Mouse (Mus musculus): ENCODE results near the gene Dntt.

The Dntt gene

DNA sequence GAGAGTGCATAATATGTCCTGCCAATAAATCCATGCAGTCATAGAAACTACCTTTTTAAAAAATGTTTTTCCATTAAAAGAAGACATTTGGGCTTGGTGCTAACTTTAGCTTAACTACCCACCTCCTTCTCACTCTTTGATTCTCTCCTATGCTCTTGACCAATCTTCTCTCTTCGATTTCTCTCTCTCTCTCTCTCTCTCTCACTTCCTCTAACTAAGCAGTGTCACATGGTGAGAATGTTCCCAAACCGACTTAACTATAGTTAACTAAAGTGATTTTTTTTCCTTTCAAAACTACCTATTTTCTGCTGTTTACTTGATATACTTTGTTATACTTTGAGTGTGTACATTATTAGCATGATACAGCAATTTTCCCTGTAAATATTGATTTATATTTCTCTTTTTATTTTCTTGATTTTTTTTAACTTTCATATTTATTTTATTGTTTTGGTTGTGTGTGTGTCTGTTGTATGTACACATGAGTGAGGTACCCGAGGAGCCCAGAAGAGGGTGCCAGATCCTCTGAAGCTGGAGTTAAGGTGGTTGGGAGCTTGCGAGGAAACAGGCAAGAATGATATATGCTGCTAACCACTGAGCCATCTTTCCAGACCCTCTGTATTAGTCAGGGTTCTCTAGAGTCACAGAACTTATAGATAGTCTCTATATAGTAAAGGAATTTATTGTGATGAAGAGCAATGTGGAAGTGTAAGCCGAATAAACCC is 20.2 kb upstream of the Dntt start:
- no peak for DNase-seq (ENCODE audit: extremely low read depth, low read depth, low spot score)

DNA sequence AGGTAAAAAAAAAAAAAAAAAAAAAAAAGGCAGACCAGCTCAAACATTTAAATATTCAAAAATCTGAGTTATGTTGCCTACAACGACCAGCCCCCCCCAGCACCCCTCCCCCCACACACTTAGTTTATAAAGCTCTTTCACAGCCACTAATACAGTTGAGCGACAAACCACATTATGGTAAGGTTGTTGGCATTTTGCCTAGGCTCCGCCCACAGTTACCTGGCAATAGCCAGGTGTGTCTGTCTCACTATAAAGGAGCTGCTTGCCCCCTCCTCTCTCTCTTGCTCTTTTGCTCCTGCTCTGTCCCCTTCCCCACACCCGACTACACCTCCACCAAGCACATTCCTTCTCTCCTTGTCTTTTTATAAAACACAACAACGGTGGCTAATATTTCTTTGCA is 17.4 kb upstream of the Dntt start:
- DNase-seq (ENCODE audit: extremely low read depth, low read depth, low spot score), result no peak

DNA sequence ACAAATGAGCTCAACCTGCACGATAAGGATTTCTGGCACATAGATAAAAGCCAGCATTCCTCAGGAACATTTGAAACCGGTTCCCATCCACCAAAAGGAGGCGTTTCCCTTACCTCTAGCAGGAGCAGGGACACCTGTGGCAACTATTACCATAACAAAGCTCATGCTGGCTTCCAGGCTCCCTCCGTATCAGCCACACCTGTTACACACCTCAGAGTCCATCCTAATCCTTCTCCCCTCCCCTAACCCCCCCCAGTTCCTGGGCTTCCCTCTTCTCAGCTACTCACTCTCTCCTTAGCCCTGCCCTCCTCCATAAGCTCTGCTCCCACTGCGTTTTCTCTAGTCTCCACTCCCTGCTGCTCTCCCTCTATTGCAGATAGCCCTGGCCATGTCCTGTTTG is 15.5 kb upstream of the Dntt start:
- no peak for DNase-seq (ENCODE audit: extremely low read depth, low read depth, low spot score)

DNA sequence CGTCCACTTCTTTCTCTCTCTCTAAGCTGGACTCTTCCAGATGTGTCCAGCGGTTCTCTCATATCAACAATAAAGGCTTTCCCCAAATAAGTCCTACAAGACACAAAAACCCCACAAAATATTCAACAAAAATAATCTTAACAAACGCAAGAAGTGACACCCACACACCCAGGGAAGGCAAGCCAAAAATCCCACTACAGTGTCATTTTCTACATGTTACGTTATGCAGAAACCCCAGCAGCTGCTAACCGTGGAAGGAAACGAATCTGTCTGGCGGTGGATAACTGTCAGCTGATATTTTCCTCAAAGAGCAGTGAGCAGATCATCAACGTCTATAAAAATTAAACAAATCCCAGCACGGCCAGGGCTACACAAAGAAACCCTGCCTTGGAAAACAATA is 15.1 kb upstream of the Dntt start:
- no peak for DNase-seq (ENCODE audit: extremely low read depth, low read depth, low spot score)

DNA sequence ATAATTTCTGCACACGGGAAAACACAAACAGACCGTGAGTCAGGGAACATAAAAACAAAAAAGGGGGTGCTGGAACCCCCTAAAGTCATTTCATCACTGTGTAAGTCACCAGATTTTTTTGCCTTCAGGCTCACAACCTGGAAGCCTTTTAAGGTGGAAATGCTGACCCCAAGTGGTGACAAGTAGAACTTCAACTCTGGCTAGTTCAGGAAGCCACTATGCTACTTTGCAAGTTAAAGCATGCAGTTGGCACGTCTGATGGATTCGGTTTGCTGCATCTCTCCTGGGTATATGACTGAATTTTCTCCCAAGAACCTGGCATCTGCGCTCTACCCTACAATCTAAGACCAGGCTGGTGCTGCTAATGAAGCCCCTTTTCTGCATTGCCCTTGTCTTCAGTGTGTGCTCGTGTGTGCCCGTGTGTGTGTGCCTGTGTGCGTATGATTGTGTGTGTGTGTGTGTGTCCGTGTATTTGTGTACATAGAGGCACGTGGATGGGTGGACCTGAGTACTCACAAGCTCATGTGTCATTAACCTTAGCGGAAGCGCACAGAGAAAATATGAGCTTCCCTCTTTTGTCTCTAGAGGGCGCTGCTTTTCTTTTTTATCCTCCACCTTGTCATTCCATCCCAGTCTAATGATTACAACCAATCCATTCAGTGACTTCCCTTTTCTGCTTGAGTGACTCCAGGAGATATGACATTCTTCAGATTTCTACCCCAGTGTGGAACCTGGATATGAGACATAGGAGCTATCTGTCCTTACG is 12.9 kb upstream of the Dntt start:
- DNase-seq (ENCODE audit: extremely low read depth, low read depth, low spot score), result no peak

DNA sequence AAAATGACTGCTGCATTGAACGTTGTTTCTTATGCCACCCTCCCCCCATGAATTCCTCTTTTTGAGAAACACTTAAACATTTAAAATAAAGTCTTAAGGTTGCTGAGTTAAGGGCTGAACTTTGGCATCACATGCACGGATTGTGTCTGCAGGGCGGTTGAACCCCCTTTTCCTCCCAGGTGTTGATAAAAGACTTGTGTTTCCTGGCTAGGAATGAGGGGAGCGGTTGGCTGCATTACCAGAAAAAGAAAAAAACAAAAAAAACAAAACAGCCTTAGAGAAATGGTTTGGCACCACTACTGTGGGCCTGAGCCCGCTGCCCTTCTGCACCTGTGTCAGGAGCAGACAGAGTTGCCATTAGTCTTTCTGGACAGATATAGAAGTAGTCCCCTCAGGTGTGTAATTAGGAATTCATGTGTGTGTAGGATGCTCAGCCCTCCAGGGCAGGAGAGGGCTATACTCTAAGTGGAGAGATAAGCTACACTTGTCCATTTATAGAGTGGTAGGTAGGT is 9.9 kb upstream of the Dntt start:
- no peak for DNase-seq (ENCODE audit: extremely low read depth, low read depth, low spot score)

DNA sequence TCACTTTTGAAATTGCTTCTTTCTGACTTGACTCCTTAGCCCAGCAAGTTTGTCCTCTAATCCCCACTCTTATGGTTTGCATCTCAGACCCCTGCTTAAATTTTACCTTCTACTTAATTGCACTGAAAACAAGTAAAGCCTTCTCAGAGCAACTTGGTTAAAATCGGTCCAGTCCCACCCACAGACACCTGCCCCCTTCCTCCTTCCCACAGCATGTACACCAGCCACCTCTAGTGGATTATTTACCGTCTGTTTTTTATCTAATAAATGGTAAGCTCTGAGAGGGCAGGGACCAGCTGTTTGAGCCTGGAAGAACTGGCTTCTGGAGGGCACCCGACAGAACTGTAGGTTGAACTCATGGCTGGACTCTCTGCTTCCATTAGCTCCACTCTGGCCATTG is 8.5 kb upstream of the Dntt start:
- no peak for DNase-seq (ENCODE audit: extremely low read depth, low read depth, low spot score)

DNA sequence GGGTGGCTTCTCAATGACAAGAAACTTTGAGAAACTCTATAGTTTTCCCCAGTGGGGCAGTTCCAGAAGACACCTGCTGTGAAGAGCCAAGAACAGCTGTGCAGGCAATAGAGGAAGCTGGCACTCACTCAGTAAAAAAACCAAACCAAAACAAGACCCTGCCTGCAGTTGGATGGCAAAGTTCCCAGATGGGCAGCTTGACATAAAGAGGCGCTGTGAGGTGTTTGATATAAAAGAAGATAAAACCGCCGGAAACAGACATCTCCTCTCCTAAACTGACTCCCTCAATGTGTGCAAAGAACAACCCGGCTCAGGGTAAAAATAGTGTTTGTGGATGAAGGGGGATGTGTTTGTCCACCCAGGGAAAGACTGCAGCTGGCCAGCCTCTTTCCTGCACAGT is 6.8 kb upstream of the Dntt start:
- no peak for DNase-seq (ENCODE audit: extremely low read depth, low read depth, low spot score)

DNA sequence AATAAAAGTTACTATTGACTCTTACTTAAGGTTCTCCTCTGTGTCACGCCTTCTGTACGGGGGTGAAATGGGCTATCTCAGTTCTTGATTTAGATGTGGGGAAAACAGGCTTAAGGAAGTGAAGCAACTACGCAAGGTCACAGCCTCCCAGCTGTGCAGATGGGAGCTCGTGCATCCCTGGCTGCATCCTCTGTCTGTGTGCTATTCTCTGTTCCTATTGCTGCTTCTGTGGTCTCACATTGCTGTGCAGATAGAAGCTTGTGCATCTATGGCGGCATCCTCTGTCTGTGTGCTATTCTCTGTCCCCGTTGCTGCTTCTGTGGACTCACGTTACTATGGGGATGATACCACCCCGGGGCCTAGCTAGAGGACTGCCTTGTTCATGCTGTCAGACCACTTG is 2.5 kb upstream of the Dntt start:
- DNase-seq (ENCODE audit: extremely low read depth, low read depth, low spot score), result no peak

DNA sequence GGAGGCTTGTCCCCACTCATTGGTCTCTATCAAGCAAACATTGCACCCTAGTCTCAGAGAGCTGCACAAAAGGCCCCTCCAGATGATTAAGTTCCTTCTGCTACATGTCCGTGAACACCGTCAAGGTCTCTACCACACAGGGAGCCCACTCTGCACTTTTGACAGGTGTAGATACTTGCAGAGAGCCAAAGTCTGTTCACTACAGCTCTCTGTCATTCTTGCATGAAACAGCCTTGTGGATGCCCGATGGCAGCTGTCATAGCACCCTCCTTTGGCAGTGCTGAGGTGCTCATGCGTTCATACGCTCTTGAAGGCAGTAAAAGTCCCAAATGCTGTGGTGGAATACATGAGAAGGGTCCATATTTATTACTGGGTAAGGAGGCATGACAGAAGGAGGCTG is 2.1 kb upstream of the Dntt start:
- no peak for DNase-seq (ENCODE audit: extremely low read depth, low read depth, low spot score)

DNA sequence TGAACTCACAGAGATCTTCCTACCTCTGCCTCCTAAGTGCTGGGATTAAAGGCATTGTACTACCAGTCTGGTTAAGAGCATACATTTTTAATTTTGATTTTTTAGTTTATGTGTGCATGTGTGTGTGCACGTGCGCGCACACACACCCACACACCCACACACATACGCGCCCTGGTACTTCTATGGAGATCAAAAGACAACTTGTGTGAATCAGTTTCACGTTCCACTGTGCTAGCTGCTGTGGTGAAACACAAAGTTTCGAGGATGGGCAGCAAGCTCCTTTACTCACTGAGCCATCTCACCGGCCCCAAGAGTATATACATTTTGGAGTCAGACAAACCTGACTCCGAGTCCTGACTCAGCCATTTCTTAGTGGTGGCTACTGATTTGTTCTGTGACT is 1.5 kb upstream of the Dntt start:
- DNase-seq (ENCODE audit: extremely low read depth, low read depth, low spot score), result no peak

DNA sequence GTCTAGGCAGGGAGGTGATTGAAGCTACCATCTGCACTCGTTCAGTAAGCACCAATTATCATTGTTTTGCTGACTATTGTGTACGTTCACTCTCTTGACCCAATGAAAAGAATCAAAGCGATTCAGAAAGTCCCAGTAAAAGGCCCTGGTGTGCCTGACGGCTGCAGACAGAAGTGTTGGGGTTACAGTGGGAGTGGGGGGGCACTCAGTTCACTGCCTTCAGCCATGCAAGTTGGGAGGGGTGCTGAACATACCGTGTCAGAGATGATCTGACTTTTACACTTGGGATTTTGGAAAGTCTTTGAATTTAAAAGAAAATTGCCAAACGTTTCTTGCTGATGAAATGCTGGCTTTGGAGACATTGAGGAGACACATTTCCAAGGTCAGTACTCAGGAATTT is 1.1 kb downstream of the Dntt start:
- no peak for DNase-seq (ENCODE audit: extremely low read depth, low read depth, low spot score)

DNA sequence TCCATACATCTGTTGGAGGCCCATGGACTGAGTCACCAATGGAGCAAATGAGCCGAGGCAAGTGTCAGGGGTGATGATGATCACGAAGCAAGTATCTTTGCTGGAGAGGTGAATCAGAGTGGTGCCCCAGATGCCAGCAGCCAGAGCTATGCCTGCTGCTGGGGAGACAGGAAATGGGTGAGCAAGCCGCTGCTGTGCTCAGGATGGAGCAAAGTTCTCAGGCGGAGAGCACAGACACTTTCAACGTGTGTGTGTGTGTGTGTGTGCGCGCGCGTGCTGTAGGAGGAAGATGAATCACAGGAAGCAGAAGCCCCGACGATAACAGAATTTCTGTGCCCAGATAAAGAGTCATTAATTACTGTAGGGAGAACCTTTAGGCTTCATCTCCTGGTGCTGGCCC is 1.9 kb downstream of the Dntt start:
- DNase-seq (ENCODE audit: extremely low read depth, low read depth, low spot score), result no peak

DNA sequence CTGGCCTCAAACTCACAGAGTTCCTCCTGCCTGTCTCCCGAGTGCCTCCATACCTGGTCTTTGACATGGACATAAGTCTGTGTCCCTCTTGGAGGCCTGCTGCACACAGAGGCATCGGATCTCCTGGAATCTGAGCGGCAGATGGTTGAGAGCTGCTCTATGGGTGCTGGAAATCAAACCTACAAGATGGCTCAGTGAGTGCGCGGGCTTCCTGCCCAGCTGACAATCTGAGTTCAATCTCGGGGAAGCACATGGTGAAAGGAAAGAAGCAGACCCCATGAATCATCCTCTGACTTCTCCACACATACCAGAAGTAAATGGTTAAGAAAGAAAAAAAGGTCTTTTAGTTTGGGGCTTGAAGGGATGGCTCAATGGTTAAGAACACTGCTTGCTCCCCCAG is 2.8 kb downstream of the Dntt start:
- no peak for DNase-seq (ENCODE audit: extremely low read depth, low read depth, low spot score)

DNA sequence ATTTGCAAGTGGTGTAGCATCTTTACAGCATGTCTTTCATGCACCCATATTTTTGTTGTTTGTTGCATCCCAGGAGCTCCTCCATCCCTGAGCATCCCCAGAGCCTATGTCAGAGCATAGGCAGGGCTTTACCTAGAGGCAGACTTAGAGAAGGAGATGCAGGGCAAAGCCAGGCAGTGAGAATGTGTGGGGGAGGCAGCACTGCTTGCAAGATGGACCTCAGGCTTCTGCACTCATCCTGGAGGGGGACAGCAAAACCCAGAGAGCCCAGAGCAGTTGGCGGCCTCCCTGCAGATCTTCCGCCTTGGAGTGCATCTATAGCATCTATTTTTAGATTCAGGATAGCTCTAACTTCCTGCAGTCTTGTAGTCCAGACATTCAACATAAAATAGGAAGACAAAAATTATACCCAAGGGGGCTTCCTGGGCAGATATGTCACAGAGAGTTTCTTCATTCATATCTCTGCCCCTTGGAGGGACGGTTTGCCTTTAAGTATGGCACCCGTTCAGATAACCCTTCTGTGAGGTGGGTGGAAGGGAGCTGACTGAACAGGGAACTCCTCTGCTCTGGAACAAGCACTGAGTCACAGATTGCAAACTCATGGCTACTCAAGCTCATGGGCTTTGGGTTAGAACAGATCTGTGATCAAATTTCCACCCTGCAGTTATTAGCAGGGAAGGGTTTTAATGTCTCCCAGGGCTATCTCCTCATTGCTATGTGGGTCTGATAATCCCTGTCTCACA is 6.9 kb downstream of the Dntt start:
- no peak for DNase-seq (ENCODE audit: extremely low read depth, low read depth, low spot score)

DNA sequence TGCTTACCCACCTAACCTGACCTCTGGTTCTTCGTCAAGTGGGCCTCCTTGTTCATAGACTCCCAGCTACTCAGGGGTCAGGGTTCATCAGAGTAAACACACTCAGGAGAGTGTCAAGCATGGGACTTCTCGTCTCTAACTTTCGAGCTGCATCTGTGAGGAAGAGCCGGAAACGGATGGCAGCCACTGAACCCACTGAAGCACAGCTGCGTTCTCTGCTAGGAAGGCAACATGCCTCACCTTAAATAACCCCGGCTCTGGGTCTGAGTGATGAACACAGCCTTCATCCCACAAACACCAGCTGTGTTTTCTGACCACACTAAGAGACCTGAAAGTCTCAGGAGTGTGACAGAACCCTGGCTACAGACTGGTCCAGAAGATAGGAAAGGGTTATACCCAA is 10.0 kb downstream of the Dntt start:
- no peak for DNase-seq (ENCODE audit: extremely low read depth, low read depth, low spot score)

DNA sequence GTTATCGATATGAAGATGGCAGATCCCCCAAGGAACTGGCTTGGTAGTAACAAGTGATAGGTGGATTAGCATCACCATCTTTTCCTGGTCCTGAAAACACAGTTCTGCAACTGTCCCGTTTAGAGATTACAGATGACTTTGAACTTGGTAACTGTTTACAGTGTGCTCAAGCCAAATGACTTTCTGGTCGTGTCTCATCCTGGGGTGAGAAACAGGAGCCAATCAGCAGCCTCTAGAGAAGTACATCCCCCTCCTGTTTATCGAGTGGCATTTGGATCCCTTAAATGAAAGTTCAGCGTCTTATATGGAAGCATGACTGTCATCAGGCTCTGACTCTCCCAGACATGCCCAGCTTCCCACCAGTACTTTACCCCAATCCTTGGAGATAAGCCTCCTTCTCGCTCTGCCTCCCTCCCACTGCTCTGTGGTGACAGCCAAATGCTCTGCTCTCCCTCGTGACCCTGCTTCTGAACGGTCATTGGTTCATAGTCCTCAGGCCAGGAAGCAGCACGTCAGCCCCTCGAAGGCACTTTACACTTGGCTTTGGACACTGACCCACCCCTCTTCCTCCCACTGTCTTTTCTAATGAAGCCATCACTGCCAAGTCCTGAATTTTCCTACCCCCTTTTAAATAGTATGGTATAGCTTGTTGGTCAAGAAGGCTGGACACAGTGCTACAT is 16.2 kb downstream of the Dntt start:
- DNase-seq (ENCODE audit: extremely low read depth, low read depth, low spot score), result no peak

DNA sequence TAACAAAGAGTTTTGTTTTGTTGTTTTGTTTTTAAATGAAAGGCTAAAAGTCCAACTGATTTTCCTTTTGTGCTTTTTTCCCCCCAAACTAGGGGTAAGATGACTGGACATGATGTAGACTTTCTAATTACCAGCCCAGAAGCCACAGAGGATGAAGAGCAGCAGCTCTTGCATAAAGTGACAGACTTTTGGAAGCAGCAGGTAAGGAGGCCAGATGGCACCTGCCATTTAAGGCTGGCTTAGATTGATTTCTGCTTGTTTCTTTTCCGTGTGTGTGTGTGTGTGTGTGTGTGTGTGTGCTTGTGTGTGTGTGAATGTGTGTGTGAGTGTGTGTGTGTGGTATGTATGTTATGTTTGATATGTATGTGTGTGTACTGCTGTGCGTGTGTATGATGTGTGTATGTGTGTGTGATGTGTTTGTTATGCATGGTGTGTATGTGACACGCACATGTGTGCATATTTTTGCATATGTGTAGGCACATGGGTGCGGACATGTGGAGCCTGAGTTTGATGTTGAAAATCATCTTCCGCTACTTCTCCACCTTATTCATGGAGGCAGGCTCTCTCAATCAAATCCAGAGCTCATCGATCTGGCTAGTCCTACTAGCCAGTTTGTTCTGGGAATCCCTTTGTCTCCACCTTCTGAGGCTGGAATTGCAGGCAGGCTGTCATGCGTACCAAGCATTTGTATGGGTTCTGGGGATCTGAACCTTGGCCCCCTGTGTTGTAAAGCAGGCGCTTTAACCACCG is 18.5 kb downstream of the Dntt start:
- no peak for DNase-seq (ENCODE audit: extremely low read depth, low read depth, low spot score)

DNA sequence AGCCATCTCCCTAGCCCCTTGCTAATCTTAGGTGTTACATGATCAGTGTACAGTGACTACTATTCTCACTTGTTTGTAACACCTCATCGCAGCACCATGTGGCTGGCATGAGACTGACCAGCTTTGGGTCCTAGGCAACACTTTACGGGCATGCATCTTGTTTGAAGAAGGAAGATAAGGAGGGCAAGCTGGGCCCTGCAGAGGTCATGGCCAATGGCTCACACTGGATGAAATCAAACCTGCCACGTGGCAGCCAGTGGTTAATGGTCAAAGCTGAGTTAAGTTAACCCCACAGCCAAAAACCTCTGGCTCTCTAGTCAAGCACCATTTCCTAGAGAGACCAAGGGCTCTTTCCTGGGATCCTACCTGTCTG is 19.1 kb downstream of the Dntt start:
- DNase-seq (ENCODE audit: extremely low read depth, low read depth, low spot score), result no peak

DNA sequence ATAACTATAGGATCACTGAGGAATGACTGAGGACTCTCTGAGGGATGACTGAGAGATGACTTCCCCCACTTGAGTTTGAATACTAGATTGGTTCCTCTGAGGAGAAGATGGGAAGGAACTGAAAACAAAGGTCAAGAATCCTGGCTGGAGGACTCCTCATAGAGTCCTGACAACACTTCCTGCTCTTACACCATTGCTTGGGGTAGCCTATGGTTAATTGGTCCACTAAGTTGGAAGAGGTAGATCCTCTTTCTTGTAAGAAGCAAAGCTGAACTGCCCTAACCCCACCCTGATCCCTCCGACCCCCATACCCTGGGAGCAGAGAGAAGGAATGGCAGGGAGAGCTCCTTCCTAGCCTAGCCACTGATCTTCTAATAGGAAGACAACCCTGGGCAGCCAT is 22.6 kb downstream of the Dntt start:
- DNase-seq (ENCODE audit: extremely low read depth, low read depth, low spot score), result no peak

DNA sequence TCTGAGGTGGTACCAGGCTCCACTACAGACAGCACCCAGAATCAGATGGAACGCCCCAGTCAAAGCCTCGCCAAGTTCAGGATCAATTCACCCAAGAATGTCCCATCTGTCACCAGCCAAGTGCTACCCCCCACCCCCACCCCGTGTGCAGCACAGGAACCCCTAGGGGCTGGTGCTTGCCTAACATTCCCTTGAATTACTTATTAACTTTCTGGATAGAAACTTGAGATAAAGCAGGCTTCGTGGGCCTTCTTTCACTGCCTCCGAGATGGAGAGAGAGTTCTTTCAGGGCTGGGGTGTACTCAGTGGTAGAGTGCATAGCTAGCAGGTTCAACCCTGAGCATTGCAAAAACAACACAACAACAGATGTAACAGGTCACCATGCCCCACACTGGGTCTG is 23.2 kb downstream of the Dntt start:
- DNase-seq (ENCODE audit: extremely low read depth, low read depth, low spot score), result no peak

Measured in fat pad, adult 2 months (tissue).